Mouse (Mus musculus) naive thymus-derived CD4-positive, alpha-beta T cell, adult 2 months (primary cell): Measurements from ENCODE around the gene Pik3cd.

Source experiments
- DNase-seq: peaks from one replicate; pipeline ENCODE4 v3.0.0-alpha.2; 2011; ENCODE audit warnings: low read depth

Pik3cd gene

DNA sequence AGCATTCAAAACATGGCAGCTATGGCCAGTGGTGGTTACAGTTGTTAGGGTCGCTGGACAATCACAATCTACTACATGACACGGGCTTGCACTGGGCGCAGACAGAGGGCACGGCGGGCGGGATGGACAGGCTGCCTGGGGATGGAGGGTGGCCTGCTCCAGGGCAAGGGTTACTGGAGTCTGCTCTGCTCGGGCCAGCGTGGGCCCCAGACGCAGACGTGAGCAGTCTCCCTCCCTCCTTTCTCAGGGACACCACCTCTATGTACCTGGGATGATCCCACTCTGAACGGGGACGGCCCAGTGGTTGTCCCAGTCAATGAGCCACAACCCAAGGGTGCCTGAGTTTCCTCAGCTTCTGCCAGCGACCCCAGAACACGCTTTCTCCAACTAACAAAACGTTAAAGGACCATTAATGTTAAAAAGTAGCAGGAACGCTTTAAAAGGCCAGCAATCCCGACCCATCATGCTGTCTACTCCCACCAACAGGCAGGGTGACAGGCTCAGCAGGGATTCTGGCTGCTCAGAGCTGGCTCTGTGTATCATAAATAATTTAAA, 22.6 kb upstream of the Pik3cd start:
- DNase-seq = no peak

DNA sequence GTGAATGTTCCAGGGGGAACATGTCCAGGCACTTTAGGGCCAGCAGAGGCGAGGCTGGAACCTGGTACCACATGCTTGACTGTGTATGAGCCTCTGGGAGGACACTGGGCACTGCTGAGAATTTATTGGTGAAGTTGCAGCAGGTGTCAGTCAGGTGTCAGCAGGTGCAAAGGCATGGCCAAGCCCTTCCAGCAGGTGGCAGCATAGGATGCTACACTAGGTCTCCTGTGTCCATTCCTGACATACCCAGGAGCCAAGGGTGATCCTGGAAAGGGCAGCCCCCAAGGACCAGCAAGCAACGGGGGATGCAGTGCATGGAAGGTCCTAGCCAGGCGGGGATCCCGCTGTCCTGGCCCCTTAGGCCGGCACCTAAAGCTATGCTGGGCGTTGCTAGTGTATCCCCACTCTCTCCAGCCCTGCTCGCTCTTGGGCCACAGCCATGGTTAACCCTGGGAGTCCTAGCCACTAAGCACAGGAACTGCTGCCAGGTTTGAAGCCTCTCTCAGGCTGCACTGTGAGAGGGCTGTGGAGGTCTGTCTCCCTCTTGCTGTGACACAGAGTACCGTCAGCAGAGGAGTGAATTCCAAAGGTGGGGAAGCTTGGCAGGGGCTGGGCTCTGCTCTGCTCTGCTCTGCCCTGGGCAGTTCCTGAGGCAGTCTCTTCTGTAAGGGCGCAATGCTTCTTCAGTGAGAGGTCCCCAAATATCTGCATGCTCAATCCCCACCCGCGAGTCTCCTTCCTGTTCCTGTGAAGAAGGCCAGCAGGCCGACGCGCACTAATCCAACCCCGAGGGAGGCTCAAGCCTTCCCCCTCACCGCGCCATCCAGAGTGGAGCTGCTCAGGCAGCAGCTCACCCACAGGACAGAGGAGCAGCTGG, 21.7 kb upstream of the Pik3cd start:
- DNase-seq = peak; percentile 70

DNA sequence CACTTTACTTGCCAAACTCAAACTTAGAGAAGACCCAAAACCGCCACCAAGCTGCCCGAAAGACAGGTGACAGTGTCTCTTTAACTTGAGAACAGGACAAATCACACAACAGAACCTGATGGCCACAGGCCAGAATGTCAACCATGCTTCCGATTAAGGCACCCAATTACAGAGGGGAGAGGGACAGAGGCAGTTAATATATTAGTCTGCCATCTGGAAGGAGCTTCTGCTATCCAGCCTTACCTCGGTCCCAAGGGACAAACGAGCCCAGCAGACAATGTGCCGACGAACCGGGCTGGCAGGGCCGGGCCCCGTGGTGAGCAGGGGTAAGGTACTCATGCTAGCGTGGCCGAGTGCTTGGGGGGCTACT, 20.6 kb upstream of the Pik3cd start:
- DNase-seq = no peak

DNA sequence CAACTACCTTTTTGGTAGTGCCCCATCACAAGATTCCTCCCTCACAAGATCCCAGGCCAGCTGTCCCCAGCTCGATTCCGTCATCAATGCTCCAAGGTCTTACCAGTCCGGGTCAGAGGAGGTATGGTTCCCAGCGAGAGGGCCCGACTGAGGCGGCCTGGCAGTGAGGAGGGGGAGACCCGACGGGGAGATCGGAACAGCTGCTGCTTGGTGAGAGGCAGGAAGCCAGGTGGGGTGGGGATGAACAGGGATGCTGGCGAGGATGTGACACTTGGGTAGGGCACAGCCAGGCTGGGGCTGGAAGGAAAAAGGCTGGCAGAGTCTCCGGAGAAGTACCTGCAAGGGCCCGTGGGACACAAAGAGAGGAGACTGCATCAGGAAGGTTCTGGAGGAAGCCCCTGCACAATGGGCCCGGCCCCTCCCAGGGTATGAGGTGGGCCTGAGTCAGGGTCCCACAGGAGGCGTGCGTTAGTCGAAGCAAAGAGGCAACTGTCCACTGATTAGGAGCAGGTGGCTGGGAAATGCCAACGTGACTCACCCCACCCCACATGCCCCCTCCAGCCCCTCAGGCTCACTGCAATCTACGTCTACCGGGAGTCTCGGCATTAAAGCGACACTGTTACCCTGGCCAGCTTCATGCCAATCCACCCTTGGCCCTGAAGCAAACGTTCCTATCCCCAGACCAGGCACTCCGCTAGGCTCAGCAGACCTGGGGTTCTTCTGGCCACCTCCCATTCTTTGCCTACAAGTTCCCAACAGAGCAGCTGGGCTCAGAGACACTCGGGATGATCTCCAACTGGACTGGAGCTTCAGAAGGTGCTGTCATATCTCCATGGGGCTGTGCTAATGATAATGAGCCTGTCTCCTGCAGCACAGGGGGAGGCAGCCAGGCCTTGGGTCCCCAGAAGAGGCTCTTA, 20.0 kb upstream of the Pik3cd start:
- DNase-seq = no peak

DNA sequence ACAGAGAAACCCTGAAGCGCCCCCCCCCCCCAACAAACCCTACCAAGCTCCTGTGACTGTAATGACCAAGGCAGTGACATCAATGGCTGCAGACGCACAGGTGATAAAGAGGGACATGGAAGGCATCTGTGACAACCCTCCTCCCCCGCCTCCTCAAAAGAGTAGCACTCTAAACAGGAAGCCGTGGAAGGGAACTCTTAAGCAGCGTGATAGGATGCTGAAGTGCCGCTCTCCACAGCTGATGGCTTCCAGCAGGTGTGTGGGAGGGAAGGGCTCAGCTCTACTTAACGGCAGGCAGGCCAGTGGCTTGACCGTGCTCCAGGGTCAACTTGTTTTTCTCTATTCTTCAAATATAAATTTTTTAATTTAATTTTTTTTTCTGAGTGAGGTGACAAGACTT, 18.8 kb upstream of the Pik3cd start:
- peak; percentile 51 for DNase-seq

DNA sequence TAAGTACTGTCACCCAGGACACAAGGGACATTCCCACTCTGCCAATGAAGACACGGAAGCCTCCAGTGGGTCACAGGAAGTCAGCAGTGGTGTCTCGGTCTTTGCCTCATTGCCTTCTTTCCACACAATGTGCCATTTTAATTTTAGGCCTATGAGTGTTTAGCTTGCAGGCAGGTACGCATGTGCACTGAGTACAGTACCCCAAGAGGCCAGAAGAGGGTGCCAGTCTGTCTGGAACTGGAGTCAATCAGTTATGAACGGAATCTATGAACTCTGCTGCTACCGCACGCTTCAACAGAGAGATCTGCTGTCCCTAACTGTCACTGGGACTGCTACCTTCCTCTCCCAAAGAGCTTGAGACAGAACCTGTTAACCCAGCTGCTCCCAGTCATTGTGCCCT, 17.3 kb upstream of the Pik3cd start:
- peak; percentile 51 for DNase-seq

DNA sequence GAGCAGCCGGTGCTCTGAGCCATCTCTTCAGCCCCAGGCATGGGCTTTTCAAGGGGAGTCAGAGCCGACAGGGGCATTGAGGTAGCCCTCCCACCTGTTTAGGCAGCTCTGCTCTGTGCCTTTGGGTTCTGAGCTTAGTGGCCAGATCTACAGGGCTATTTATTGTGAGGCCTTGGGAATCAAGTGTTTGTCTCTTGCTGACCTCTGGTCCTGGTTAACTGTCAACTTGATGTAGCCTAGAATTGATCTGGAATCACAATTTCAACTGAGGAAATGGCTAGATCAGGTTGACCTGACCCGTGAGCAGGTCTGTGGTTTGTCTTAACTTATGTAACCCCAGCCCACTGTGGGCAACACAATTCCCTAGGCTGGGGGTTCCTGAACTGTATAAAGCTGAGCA, 12.2 kb upstream of the Pik3cd start:
- DNase-seq = no peak

DNA sequence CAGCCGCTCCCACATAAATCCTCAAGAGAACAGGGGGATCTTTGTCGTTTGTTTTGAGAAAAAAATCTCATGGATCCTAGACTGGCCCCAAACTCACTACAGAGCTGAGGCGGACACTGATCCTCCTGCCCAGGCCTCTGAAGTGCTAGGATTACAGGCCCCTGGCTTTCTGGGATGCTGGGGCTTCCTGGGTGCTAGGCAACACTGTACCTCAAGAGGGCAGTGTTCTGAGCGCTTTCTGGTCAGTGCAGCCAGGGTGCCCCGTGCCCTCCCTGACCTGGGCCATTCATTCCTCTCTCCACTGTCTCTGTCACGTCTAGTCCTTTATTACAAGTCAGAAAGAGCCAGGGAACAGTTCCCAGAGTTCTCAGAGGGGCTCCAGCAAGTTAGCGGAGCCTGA, 9.6 kb upstream of the Pik3cd start:
- DNase-seq = peak; percentile 68

DNA sequence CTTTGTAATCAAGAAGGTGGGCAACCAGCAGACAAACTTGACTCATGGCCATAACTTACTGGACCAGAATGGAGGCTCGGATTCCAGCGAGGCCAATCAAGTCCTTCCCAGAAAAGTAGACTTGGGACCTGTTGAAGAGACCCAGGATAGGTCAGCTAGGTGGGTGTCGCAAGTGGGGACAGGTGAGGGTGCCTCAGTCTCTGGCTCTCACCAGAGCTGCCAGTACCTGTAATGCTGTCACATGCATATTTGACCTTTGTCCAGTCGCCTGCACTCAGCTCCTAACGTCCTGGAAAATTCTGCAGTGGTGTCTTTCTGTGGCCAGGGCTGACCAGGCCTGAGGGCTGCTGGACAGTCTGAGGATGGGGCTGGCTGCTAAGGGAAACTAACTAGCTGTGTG, 9.1 kb upstream of the Pik3cd start:
- no peak for DNase-seq

DNA sequence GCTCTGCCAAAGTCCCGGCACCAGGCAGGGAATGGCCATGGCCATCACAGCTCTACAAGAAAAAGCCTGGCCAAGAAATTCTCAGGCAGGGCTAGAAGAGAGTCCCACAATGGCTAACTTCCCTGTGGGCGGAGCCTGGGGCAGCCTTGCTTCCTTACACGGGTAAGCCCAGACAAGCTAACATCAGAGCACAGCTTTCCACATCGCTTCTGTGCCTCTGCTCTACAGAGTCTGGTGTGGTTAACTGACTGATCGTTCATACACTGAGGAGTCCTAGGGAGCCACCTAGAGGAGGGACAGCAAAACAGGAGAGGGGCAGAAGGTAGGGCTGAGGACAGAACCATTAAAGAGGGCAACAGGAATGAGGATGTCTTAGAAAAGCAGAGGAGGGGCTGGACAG, 8.1 kb upstream of the Pik3cd start:
- peak; percentile 93 for DNase-seq

DNA sequence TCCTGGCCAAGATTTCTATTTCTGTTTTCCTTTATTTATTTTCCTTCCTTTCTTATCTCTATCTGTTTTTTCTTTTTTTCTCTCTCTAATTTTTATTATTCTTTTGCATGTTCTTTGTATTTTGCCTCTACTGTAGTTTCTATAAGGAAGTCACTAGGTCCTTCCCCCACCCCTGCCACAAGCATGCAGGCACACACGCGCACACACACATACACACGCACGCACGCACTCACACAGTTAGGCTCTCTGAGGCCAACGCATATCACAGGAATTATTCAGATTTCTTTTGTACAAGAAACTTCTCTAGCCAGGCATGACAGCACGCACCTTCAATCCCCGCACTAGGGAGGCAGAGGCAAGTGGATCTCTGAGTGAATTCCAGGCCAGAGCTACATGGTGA, 3.6 kb upstream of the Pik3cd start:
- DNase-seq = peak; percentile 80

DNA sequence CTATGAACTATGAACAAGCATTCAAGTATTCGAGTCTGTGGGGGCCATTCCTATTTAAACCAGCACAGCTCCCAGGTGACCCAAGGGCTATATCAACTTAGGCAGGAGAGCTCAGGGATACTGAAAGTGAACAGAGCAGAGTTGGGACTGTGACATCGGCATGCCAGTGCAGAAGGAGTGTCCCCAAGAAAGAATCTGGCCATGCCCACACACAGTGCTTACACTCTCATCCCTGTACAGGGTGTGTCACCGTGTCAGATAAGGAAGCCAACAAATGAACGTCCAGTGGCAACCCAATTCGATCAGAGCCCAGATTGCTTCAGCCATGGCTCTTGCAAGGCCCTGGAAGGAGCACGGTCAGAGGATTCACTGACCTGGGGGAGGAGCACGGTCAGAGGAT, 2.9 kb upstream of the Pik3cd start:
- no peak for DNase-seq

DNA sequence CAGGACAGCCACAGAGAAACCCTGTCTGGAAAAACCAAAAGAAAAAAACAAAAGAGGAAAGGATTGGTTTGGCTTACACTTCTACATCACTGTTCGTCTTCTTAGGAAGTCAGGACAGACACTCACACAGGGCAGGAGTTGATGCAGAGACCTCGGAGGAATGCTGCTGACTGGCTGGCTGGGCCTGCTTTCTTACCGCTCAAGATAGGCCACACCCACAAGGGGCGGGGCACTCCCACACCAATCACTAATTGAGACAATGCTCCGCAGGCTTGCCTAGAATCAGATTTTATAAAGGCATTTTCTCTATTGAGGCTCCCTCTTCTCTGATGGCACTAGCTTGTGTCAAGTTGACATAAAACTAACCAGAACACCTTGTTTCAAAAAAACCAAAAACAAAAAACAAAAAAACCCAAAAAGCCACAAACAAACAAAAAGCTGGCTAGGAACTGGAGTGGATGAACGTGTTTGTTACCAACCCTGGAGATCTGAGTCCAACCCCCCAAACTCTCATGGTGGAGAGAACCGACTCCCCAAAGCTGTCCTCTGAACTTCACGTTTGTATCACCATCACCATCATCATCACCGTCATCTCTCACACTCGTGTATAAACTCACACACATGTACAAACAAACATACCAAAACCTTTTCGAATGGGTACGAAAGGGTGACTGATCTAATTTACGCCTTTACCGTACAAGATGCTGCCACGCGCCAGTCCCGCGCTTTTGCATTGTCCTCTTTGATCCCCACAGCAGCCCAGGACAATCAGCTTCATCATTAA, 753 bp downstream of the Pik3cd start:
- DNase-seq = peak; percentile 93

DNA sequence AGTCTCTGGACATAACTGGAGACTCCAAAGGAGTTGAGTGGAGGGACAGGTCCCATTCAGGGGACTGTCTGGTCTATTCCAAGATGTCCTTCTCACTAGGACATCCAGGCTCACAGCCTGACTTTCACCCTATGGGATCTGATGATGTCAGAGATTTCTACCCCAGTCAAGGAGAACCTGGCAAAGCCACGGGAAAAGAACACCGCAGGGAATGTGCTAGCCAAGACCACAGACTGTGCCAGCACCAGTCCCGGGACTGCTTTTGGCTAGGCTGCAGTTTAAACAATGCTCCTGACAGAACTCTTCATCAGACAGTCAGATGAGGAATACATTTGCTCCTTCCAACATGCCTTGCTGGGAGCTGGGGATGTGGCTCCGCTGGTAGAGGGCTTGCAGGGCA, 2.4 kb downstream of the Pik3cd start:
- no peak for DNase-seq

DNA sequence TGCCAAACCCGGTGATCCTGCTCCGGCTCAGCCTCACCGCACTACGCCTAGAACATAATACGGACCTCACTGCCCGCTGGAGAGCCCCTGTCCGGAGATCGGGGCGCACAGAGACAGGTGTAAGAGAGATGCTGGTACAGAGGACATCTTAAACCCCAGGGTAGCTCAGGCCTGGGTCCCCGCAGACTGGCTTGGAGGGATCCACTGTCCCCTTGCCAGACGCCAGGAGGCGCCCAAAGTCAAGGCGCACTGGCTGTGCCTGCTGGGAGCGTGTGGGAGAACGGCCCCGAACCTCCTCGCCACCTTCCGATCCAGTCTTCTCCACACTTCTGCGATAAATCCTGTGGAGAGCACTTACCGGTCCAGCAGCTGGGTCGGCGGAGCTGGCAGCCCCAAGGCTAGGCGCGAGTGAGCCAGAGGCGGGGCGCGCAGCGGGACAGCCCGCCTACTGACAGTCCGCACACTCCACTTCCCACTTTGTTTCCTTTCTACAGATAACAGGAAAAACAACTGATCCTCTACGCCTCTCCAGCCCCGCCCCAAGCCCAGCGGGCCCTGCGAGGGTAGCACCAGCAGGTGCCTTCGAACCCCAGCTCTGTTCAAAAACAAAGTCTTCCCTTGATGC, 4.1 kb downstream of the Pik3cd start:
- DNase-seq = peak; percentile 85

DNA sequence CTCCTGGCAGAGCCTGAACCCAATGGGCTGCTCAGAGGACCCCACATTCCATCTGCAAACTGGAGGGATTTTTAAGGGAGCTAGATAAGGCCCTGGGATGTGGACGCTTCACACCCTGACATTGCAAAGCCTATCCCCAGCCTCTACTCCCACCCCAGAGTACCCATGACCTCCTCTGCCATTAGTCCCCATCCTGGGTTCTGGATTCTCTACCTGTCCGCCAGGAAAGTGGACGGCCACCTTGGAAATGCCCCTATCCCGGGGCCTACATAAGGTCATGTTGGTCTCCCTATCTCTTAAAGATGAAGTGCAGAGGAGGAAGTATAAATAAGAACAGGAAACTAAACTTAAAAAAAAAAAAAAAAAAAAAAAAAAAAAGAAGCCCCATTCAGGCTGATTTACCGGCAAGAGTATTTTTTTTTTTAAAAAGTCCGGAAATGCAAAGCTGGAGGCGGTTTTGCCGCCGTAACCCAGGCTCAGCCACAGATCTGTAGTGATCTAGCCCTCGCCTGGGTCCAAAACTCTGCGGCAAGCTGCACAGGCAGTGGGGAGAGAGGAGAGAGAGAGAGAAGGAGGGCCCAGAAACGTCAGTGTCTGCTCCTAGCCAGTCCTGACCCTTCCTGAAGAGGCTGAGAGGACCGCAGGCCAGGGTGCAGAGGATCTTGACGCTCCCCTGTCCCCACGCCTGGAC, 4.7 kb downstream of the Pik3cd start:
- peak; percentile 85 for DNase-seq

DNA sequence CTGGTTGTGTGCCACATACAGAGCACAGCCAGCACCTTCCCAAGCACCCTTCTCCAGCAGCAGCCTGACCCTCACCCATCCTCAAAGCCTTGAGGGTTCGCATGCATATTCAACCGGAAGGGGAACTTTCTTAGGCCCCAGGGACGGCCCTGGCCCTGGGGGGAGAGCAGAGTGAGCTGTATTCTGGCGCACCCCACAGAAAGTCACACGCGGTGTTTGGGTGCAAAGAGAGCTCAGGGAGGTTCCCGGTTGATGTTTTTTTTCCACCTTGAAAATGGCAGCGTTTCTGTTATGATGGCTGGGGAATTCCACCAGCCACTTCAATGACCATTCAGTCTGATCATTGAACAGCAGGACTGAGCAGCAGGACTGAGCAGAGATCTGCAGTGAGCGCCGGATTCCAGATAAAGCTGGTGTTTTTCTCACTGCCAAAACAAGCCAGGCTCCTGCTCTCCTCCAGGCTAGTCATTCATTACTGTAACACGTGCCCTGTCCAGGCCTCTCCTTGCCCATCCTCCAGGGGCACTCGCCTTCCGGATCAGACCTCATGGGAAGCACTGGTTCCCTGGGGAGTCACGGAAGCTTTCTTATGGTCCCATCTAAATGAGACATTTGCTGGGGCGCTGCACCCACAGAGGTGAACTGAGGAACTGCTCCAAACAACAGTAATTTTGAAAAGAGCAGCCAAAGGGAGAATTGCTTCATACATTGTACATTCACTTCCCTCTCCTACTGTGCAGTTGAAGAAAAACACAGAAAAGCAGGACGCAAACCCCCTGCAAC, 6.0 kb downstream of the Pik3cd start:
- peak; percentile 53 for DNase-seq

DNA sequence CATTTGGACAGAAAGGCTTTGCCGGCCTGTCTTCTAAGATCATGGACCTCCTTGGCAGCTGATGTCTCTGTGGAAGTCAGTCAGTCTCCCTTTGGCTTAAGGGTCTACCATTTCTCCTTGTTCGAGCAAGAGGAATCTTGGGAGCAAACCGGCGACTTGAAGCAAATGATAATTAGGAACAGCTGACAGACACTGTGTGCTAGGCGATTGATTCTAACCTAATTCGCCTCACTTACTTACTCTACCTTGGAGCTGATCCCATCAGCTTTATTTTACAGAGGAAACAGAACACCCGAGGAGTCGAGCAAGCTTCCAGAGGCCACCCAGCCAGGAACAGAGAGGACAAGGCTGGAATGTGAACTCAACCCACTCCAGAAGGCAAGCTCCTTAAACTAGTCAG, 11.0 kb downstream of the Pik3cd start:
- DNase-seq = no peak

DNA sequence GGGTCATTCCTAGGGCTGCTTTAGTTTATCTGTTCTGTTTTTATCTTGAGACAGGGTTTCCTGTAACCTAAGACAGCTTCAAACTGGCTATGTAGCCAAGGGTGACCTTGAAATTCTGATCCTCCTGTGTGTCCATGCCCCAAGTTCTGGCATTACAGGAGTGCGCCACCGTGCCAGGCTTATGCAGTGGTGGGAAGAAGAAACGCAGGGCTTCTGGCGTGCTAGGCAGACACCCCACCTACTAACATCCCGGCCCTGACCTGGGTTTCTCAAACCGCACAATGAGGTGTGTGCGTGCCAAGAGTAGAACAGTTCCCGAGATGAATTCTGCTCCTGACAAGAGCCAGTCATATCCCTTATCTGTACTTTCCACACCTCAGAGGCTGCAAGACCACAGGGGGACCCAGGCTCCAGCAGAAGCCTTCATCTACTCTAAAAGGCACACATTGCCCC, 11.5 kb downstream of the Pik3cd start:
- no peak for DNase-seq
